Mouse (Mus musculus): Measurements from ENCODE around the gene Kdr. TPM values are rescaled to one million over a fixed set of nuclear protein-coding genes. Genes with fewer than 3 reads are reported as not detected.

Kdr gene
- total RNA-seq (2023): not detected

DNA sequence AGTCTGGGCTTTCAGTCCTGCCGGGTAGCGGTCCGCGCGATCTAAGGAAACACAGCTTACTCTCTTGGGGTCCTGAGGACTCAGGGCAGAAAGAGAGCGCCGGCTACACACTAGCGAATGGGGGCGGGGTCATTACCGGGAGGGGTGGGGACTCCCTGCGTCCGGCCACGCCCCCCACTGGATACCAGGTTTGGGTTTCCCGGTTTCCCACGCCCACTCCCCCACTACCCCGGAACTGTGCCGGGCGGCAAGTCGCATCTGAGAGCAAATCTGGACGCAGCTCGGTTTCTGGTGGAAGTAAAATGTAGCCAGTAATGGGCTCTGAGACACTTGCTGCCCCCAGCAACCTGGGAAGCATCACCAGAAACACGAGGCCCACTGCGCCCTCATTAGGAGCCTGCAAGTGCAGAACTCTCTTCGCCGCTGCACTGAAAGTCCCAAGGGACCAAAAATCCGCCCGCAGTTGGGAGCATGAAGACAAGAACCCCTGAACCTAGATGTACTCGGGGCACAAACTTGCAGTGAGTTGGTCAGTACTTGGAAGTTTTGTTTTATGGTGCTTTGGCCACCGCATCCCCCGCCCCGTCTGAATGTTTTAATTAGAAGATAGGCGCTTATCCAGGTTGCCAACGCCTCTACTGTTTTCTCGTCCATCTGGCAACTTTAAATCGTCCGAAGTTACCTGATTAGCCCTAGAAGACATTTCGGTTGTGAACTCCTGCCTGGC is at the start of gene Kdr:
Kdr (minus strand) TSS at position 85 of the 727 bp plus-strand sequence.

Other genes with a start within 250 kb of the Kdr start
- gene Srd5a3, start 161.8 kb upstream of the Kdr start, total RNA-seq (2023): 10 to 100 TPM; 44.7 to 48.5 TPM
- gene Tmem165, start 205.4 kb upstream of the Kdr start, total RNA-seq (2023): 10 to 100 TPM; 33.5 to 36.9 TPM

All from B cell, adult 67 days (primary cell).